In genomic region chr16:21793080-21793810, GRCm38 (mm10) we compare ENCODE assay signal across 7 mouse cellular contexts. TPM values are rescaled to one million over a fixed set of nuclear protein-coding genes. Genes with fewer than 3 reads are reported as not detected.
DNase-seq lines count a peak whose midpoint lies in the region; ATAC-seq and TF ChIP-seq lines count a peak whose summit lies in the region.
"Not testable (repeated sequence)": the region's sequence is repeated elsewhere in the genome, so short reads cannot be mapped to it uniquely, and the experiment has no call there.

No protein-coding gene starts in this region.

- peaks cover 18% of the 10 kb centered on the region for H3K4me1 ChIP-seq in forebrain, embryonic 10.5 days
- not testable (repeated sequence) for H3K4me1 ChIP-seq in heart, embryonic 12.5 days (replicated peaks); limb, embryonic 12.5 days (replicated peaks); lung, embryonic 16.5 days (replicated peaks; ENCODE audit: control insufficient read depth, insufficient read depth, low read length)

- not testable (repeated sequence) for H3K36me3 ChIP-seq in forebrain, embryonic 10.5 days (replicated peaks); heart, embryonic 12.5 days; limb, embryonic 12.5 days; lung, embryonic 16.5 days (ENCODE audit: control insufficient read depth, insufficient read depth, low read length); myocyte (ENCODE audit: control insufficient read depth, insufficient read depth)

- not testable (repeated sequence) for TF ChIP-seq POLR2A in myocyte (IDR thresholded peaks at IDR 0.05; ENCODE audit: insufficient read length, low read depth)

- ATAC-seq in heart, embryonic 12.5 days (ENCODE audit: insufficient number of reproducible peaks, low FRiP score); limb, embryonic 12.5 days (ENCODE audit: insufficient number of reproducible peaks, insufficient read depth, low FRiP score, low TSS enrichment, low read depth); lung, embryonic 16.5 days (ENCODE audit: low read depth): not testable (repeated sequence)

- not testable (repeated sequence) for H3ac ChIP-seq in myocyte (ENCODE audit: control insufficient read depth, insufficient read length)

- not testable (repeated sequence) for H3K27me3 ChIP-seq in forebrain, embryonic 10.5 days (ENCODE audit: poor library complexity, severe bottlenecking); heart, embryonic 12.5 days (replicated peaks); limb, embryonic 12.5 days; lung, embryonic 16.5 days (ENCODE audit: control insufficient read depth, insufficient read depth, low read depth, low read length); myocyte (ENCODE audit: control insufficient read depth, insufficient read depth, insufficient read length)

- 38% methylated on average over 2 of the region's 2 CpGs for WGBS in forebrain, embryonic 10.5 days
- WGBS in heart, embryonic 12.5 days = 21% methylated on average over 2 of the region's 2 CpGs
- WGBS in limb, embryonic 12.5 days = 35% methylated on average over 2 of the region's 2 CpGs
- WGBS in lung, embryonic 16.5 days = 21% methylated on average over 2 of the region's 2 CpGs

- H3K9me3 ChIP-seq in forebrain, embryonic 10.5 days; heart, embryonic 12.5 days (replicated peaks); limb, embryonic 12.5 days; lung, embryonic 16.5 days (ENCODE audit: control insufficient read depth, low read length): not testable (repeated sequence)

- H3K4me2 ChIP-seq in heart, embryonic 12.5 days = peak overlapping the region; percentile 82
- peak overlapping the region; percentile 80 for H3K4me2 ChIP-seq in limb, embryonic 12.5 days
- peak overlapping the region; percentile 80 for H3K4me2 ChIP-seq in lung, embryonic 16.5 days (ENCODE audit: low read depth, low read length)
- peak overlapping the region; percentile 85 for H3K4me2 ChIP-seq in myocyte (ENCODE audit: low read depth)

- DNase-seq in MN1 (ENCODE audit: low spot score) = peak; percentile 11
- DNase-seq in forebrain, embryonic 10.5 days (ENCODE audit: extremely low spot score, low spot score) = not testable (repeated sequence)
- peak; percentile 54 for DNase-seq in induced T-regulatory cell, adult 2 months (ENCODE audit: low read depth)

- not testable (repeated sequence) for H3K79me2 ChIP-seq in myocyte (ENCODE audit: control insufficient read depth, insufficient read depth)

- H3K27ac ChIP-seq in forebrain, embryonic 10.5 days = peak overlapping the region; percentile 90; the same call in 1 of the 2 replicates
- H3K27ac ChIP-seq in heart, embryonic 12.5 days (ENCODE audit: poor library complexity, severe bottlenecking); limb, embryonic 12.5 days; lung, embryonic 16.5 days (ENCODE audit: low read length): not testable (repeated sequence)

- H3K9ac ChIP-seq in heart, embryonic 12.5 days; limb, embryonic 12.5 days (replicated peaks): not testable (repeated sequence)
- H3K9ac ChIP-seq in lung, embryonic 16.5 days (ENCODE audit: low read length) = peak overlapping the region; percentile 85

- peak overlapping the region; percentile 81 for H3K4me3 ChIP-seq in forebrain, embryonic 10.5 days
- H3K4me3 ChIP-seq in heart, embryonic 12.5 days = peak overlapping the region; percentile 82
- H3K4me3 ChIP-seq in limb, embryonic 12.5 days (replicated peaks) = peak overlapping the region; percentile 73
- H3K4me3 ChIP-seq in lung, embryonic 16.5 days (ENCODE audit: low read length) = peak overlapping the region; percentile 89
- peak overlapping the region; percentile 95 for H3K4me3 ChIP-seq in myocyte

RNA-seq across cellular contexts. Expression of gene Map3k13, which starts 0.9 kb away (rescaled TPM):
- 1.1 and 1.7 TPM in 2 replicates for polyA plus RNA-seq in forebrain, embryonic 10.5 days (2016; fragmentation: Nextera tagmentation; extraction: Ambion mirVana)
- polyA plus RNA-seq in heart, embryonic 12.5 days (2016; fragmentation: Nextera tagmentation; extraction: Ambion mirVana) = 0.84 and 0.91 TPM in 2 replicates
- 1.1 and 1.2 TPM in 2 replicates for polyA plus RNA-seq in limb, embryonic 12.5 days (2016; fragmentation: Nextera tagmentation; extraction: Ambion mirVana)
- polyA plus RNA-seq in lung, embryonic 16.5 days (2015; fragmentation: Nextera tagmentation; extraction: Ambion mirVana) = 0.44 and 0.47 TPM in 2 replicates
- 0.31 TPM for polyA plus RNA-seq in myocyte (2012; fragmentation: generic; extraction: Trizol)

RNA-seq across cellular contexts. Expression of gene Ehhadh, which starts 5.6 kb away (rescaled TPM):
- polyA plus RNA-seq in forebrain, embryonic 10.5 days (2016; fragmentation: Nextera tagmentation; extraction: Ambion mirVana) = 1.7 and 1.9 TPM in 2 replicates
- polyA plus RNA-seq in heart, embryonic 12.5 days (2016; fragmentation: Nextera tagmentation; extraction: Ambion mirVana) = 3.0 and 3.4 TPM in 2 replicates
- 2.4 and 2.6 TPM in 2 replicates for polyA plus RNA-seq in limb, embryonic 12.5 days (2016; fragmentation: Nextera tagmentation; extraction: Ambion mirVana)
- 2.4 and 2.6 TPM in 2 replicates for polyA plus RNA-seq in lung, embryonic 16.5 days (2015; fragmentation: Nextera tagmentation; extraction: Ambion mirVana)
- polyA plus RNA-seq in myocyte (2012; fragmentation: generic; extraction: Trizol) = 0.11 TPM
